Mouse (Mus musculus): ENCODE measurements around the gene Gm7173.

Gm7173 gene

DNA sequence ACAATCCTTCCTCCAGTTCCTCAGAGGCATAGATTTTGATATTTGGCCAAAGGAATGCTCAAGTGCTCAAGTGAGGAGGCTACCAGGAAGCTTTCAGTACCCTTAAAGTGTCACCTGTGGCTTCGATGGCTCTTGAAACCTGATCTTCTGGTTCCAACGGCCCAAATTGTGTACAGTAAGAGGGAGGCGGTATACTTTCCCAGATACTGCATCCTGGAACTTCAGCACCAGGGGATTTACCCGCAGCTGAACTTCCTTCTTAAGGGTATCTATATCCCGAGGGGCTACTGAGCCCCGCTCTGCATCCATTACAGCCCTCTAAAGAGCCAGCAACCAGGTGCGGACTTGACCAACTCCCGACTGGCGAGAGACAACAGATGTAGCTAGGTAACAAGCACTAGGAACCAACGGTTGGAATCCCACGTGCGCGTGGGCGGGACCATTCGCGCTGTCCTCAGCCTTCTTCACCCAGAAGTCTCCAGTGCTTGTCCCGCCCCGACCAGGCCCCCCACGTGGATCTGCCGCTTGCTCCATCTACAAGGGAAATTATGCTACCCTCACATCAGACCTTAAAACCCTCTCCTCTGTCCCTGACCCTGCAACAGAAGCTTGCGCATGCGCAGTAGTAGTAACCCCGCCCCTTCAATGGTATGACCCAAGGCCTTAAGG, at the start of gene Gm7173:
Gene Gm7173 (minus strand): TSS at position 309 of the 669 bp plus-strand sequence.
- peak; percentile 6 for DNase-seq

DNA sequence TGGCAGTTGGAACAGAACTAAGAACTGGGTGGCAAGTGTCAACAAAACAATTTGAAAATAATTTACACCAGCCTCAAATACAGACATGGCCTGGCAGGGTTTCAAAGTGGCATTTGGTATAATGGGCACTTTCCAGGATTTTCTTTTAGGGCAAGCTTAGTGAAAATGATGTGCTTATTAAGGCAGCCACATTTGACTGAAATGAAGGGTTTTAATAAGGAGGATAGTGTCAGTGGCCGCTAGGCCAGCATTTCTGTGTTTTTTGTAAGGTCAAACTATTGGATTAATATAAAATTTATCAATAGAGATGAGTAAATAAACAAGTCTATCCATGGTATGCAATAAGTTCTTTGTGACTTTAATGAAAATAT, 546 bp upstream of the Gm7173 start:
- DNase-seq: no peak

DNA sequence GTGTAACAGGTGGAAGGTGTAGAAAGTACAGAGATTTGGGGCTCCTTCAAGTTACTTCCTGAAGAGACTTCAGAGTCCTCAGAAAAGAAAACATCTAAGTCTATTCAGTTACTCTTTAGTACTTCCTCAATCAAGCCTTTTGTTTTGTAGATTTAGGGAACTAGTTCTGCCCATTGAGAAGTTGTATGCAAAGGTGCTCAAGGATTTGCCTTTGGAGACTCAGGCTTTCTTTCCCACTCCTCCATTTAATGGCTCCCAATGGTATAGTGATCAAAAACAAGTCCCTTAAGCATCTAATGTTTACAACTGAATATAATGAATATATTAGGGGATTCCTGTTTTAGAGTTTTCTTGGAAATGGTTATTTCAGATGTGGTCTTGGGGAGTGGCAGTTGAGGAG, 200.3 kb downstream of the Gm7173 start:
- no peak for DNase-seq

Measured in cerebellum, adult 11-12 months (tissue).